ENCODE assay signal across 31 mouse cellular contexts in the genomic region with DNA sequence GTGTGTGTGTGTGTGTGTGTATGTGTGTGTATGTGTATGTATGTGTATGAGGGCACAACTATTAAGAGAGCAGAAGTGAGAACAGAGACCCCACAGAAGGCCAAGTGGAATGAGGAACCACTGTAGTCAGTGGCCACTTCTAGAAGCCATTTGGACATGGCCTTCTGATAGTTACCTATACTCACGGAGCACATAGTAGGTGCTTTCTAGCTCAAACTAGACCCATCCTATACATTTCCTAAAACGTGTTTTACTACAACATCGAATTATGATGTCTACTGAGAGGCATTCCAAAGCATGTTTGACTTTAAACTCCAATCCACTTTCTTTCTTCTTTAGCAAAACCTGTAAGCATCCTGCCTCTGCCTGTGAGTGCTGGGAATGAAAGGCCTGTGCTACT.
"Had no signal": no experiment of that assay in that cellular context is flagged by ENCODE, and none has a peak within 500 bp of the region (broad histone marks: within the 10 kb centered on the region; RNA-seq: fewer than 3 reads in every experiment).

No protein-coding gene starts in this region.

- H3K4me3 ChIP-seq: limb, embryonic 12.5 days; limb, embryonic 13.5 days; limb, embryonic 15.5 days; liver, embryonic 12.5 days; liver, embryonic 13.5 days; liver, embryonic 15.5 days; lung, embryonic 15.5 days; megakaryocyte, embryonic 14.5 days; midbrain, embryonic 10.5 days; midbrain, embryonic 12.5 days; midbrain, embryonic 13.5 days; midbrain, embryonic 15.5 days; myocyte; neural tube, embryonic 12.5 days; neural tube, embryonic 13.5 days had no signal

- H3K9ac ChIP-seq: limb, embryonic 12.5 days; limb, embryonic 13.5 days; limb, embryonic 15.5 days; liver, embryonic 12.5 days; liver, embryonic 13.5 days; liver, embryonic 14.5 days; liver, embryonic 15.5 days; liver, postnatal 0 days; lung, embryonic 14.5 days; lung, embryonic 15.5 days; midbrain, embryonic 12.5 days; midbrain, embryonic 13.5 days; midbrain, embryonic 15.5 days; neural tube, embryonic 12.5 days; neural tube, embryonic 13.5 days had no signal

- H3K27ac ChIP-seq: limb, embryonic 13.5 days; limb, embryonic 15.5 days; liver, embryonic 12.5 days; liver, embryonic 13.5 days; liver, embryonic 14.5 days; liver, embryonic 15.5 days; macrophage; midbrain, embryonic 10.5 days; midbrain, embryonic 12.5 days; midbrain, embryonic 13.5 days; midbrain, embryonic 15.5 days; neural tube, embryonic 12.5 days; neural tube, embryonic 13.5 days had no signal

- H3K9me3 ChIP-seq: limb, embryonic 12.5 days; limb, embryonic 13.5 days; limb, embryonic 15.5 days; liver, embryonic 12.5 days; liver, embryonic 13.5 days; liver, embryonic 15.5 days; lung, embryonic 15.5 days; megakaryocyte, embryonic 14.5 days; midbrain, embryonic 10.5 days; midbrain, embryonic 12.5 days; midbrain, embryonic 13.5 days; midbrain, embryonic 15.5 days; neural tube, embryonic 12.5 days; neural tube, embryonic 13.5 days had no signal

- H3K4me2 ChIP-seq: limb, embryonic 12.5 days; limb, embryonic 13.5 days; limb, embryonic 15.5 days; liver, embryonic 11.5 days; liver, embryonic 12.5 days; liver, embryonic 13.5 days; liver, embryonic 15.5 days; lung, embryonic 14.5 days; lung, embryonic 15.5 days; midbrain, embryonic 11.5 days; midbrain, embryonic 12.5 days; midbrain, embryonic 13.5 days; midbrain, embryonic 15.5 days; neural tube, embryonic 12.5 days; neural tube, embryonic 13.5 days had no signal

- H3K27me3 ChIP-seq: limb, embryonic 12.5 days; limb, embryonic 13.5 days; limb, embryonic 15.5 days; lung, embryonic 15.5 days; midbrain, embryonic 13.5 days; midbrain, embryonic 15.5 days; neural tube, embryonic 12.5 days; neural tube, embryonic 13.5 days had no signal

- DNase-seq: left cerebral cortex, postnatal 4 days; liver; liver, embryonic 13.5 days; liver, postnatal 0 days; lung, adult 18-20 months; lung, adult 2 months; lung, embryonic 14.5 days; lung, postnatal 10 days; lung, postnatal 14 days; lung, postnatal 4 days; midbrain, embryonic 14.5 days had no signal

- ATAC-seq: liver, embryonic 12.5 days; liver, postnatal 0 days; lung, postnatal 0 days; midbrain, embryonic 13.5 days; midbrain, embryonic 15.5 days; midbrain, embryonic 16.5 days had no signal

- H3K36me3 ChIP-seq: limb, embryonic 12.5 days; limb, embryonic 13.5 days; limb, embryonic 15.5 days; liver, embryonic 12.5 days; liver, embryonic 13.5 days; liver, embryonic 15.5 days; lung, embryonic 15.5 days; midbrain, embryonic 10.5 days; midbrain, embryonic 12.5 days; midbrain, embryonic 13.5 days; midbrain, embryonic 15.5 days; neural tube, embryonic 12.5 days; neural tube, embryonic 13.5 days had no signal
